Mouse (Mus musculus) liver, embryonic 12.5 days (tissue): ENCODE measurements around the gene Habp2. TPM values are rescaled to one million over a fixed set of nuclear protein-coding genes. Genes with fewer than 3 reads are reported as not detected.
"Not testable (repeated sequence)": the region's sequence is repeated elsewhere in the genome, so short reads cannot be mapped to it uniquely, and the experiment has no call there.

Experiments
- ATAC-seq: fragments of 200-750 bp; cut with Nextera tagmentation; 2 replicates; pipeline ENCODE4 v1.8.0; 2017; ENCODE audit warnings: moderate number of reproducible peaks, mild to moderate bottlenecking, moderate library complexity
- H3K27ac ChIP-seq: fragments of 300-500 bp; sonication (generic); 2 replicates; pipeline ENCODE4 v1.5.1; 2016; ENCODE audit warnings: mild to moderate bottlenecking
- H3K27me3 ChIP-seq: fragments of 300-500 bp; sonication (generic); replicated peaks from 2 replicates; pipeline ENCODE4 v1.6.1; 2016; ENCODE audit warnings: mild to moderate bottlenecking, moderate library complexity
- H3K36me3 ChIP-seq: fragments of 300-500 bp; sonication (generic); 2 replicates; pipeline ENCODE4 v1.6.1; 2016; ENCODE audit warnings: mild to moderate bottlenecking, moderate library complexity
- H3K4me1 ChIP-seq: fragments of 300-500 bp; sonication (generic); 2 replicates; pipeline ENCODE4 v1.6.1; 2016
- H3K4me2 ChIP-seq: fragments of 300-500 bp; sonication (generic); 2 replicates; pipeline ENCODE4 v1.6.1; 2016; ENCODE audit warnings: mild to moderate bottlenecking, moderate library complexity
- H3K4me3 ChIP-seq: fragments of 300-500 bp; sonication (generic); 2 replicates; pipeline ENCODE4 v1.5.1; 2016; ENCODE audit warnings: mild to moderate bottlenecking, moderate library complexity
- H3K9ac ChIP-seq: fragments of 300-500 bp; sonication (generic); 2 replicates; pipeline ENCODE4 v1.6.1; 2016; ENCODE audit warnings: mild to moderate bottlenecking, moderate library complexity
- H3K9me3 ChIP-seq: fragments of 300-500 bp; sonication (generic); replicated peaks from 2 replicates; pipeline ENCODE4 v1.6.1; 2016; ENCODE audit warnings: mild to moderate bottlenecking, moderate library complexity
- WGBS: fragments of 180-500 bp; shearing (Covaris S2); methylation state at CpG from one replicate; pipeline ENCODE4 v1.1.7; 2016; ENCODE audit not compliant: insufficient replicate concordance; 5-methylcytosine and 5-hydroxymethylcytosine counted together
- polyA plus RNA-seq: library from polyadenylated mRNA; unstranded; fragments of >200 nt; fragmentation: Nextera tagmentation; extraction: Ambion mirVana; gene quantifications from 2 replicates; pipeline ENCODE4 v1.2.1, GENCODE M21; 2016

Gene Habp2
- polyA plus RNA-seq, 1 experiment from 2014 or later, result 42.9 TPM

- H3K4me1 ChIP-seq, result no peaks in the 10 kb centered on the region
- no peaks in the 10 kb centered on the region for H3K36me3 ChIP-seq
- no peaks in the 10 kb centered on the region for H3K9me3 ChIP-seq
- 73% methylated on average over 26 of the region's 26 CpGs for WGBS
- ATAC-seq, result no peak
- H3K27ac ChIP-seq, result no peak overlapping the region
- no peak overlapping the region for H3K9ac ChIP-seq
- H3K4me3 ChIP-seq, result no peak overlapping the region
- peaks cover 10% of the 10 kb centered on the region; the same call in 1 of the 2 replicates for H3K27me3 ChIP-seq
- no peak overlapping the region for H3K4me2 ChIP-seq
These were observed 57.1 kb downstream of the Habp2 start for GRCm38 (mm10) chr19:56343869-56344563.

- H3K9ac ChIP-seq, result no peak overlapping the region
- ATAC-seq, result no peak
- H3K4me1 ChIP-seq, result no peaks in the 10 kb centered on the region
- no peak overlapping the region for H3K4me3 ChIP-seq
- H3K27ac ChIP-seq, result no peak overlapping the region
- 53% methylated on average over 3 of the region's 3 CpGs for WGBS
- no peaks in the 10 kb centered on the region for H3K36me3 ChIP-seq
- H3K27me3 ChIP-seq, result peaks cover 10% of the 10 kb centered on the region; the same call in 1 of the 2 replicates
- no peaks in the 10 kb centered on the region for H3K9me3 ChIP-seq
- no peak overlapping the region for H3K4me2 ChIP-seq
These were observed 59.1 kb downstream of the Habp2 start for GRCm38 (mm10) chr19:56346016-56346415.

- Histone ChIP-seq H3K9ac (no peak overlapping the region), H3K27me3 (peaks cover 10% of the 10 kb centered on the region; the same call in 1 of the 2 replicates), H3K9me3 (no peaks in the 10 kb centered on the region), H3K27ac (no peak overlapping the region), H3K4me2 (no peak overlapping the region), H3K4me3 (no peak overlapping the region), H3K4me1 (no peaks in the 10 kb centered on the region), H3K36me3 (no peaks in the 10 kb centered on the region)
- 47% methylated on average over 13 of the region's 13 CpGs for WGBS
- no peak for ATAC-seq
These were observed 59.8 kb downstream of the Habp2 start for GRCm38 (mm10) chr19:56346750-56347149.

- Histone ChIP-seq H3K9me3 (no peaks in the 10 kb centered on the region), H3K9ac (no peak overlapping the region), H3K4me1 (no peaks in the 10 kb centered on the region), H3K4me2 (no peak overlapping the region), H3K4me3 (no peak overlapping the region), H3K36me3 (no peaks in the 10 kb centered on the region), H3K27me3 (peaks cover 5% of the 10 kb centered on the region; the same call in 1 of the 2 replicates), H3K27ac (no peak overlapping the region)
- 33% methylated on average over 6 of the region's 6 CpGs for WGBS
- ATAC-seq, result no peak; the same call in 1 of the 2 replicates
These were observed 62.4 kb downstream of the Habp2 start for GRCm38 (mm10) chr19:56349295-56349694.

GRCm38 (mm10) chr19:56353689-56354088 is 66.8 kb downstream of the Habp2 start:
- no peak overlapping the region for H3K4me3 ChIP-seq
- H3K27ac ChIP-seq, result no peak overlapping the region
- H3K9me3 ChIP-seq, result no peaks in the 10 kb centered on the region
- no peaks in the 10 kb centered on the region for H3K36me3 ChIP-seq
- no peak overlapping the region for H3K9ac ChIP-seq
- H3K4me2 ChIP-seq, result no peak overlapping the region
- no peaks in the 10 kb centered on the region for H3K27me3 ChIP-seq
- no peak for ATAC-seq
- peaks cover 8% of the 10 kb centered on the region; the same call in 1 of the 2 replicates for H3K4me1 ChIP-seq
- WGBS, result 73% methylated on average over 10 of the region's 10 CpGs

GRCm38 (mm10) chr19:56355201-56355600 is 68.3 kb downstream of the Habp2 start:
- WGBS, result 69% methylated on average over 12 of the region's 12 CpGs
- ATAC-seq, result no peak
- no peak overlapping the region for H3K4me2 ChIP-seq
- no peaks in the 10 kb centered on the region for H3K27me3 ChIP-seq
- H3K4me3 ChIP-seq, result no peak overlapping the region
- H3K9ac ChIP-seq, result no peak overlapping the region
- H3K36me3 ChIP-seq, result no peaks in the 10 kb centered on the region
- H3K4me1 ChIP-seq, result peaks cover 8% of the 10 kb centered on the region; the same call in 1 of the 2 replicates
- no peaks in the 10 kb centered on the region for H3K9me3 ChIP-seq
- no peak overlapping the region for H3K27ac ChIP-seq

- no peak for ATAC-seq
- Histone ChIP-seq H3K27ac (no peak overlapping the region), H3K9ac (no peak overlapping the region), H3K4me3 (no peak overlapping the region), H3K4me1 (peaks cover 8% of the 10 kb centered on the region; the same call in 1 of the 2 replicates), H3K9me3 (no peaks in the 10 kb centered on the region), H3K4me2 (no peak overlapping the region), H3K27me3 (no peaks in the 10 kb centered on the region), H3K36me3 (no peaks in the 10 kb centered on the region)
- 31% methylated on average over 17 of the region's 17 CpGs for WGBS
These were observed 69.8 kb downstream of the Habp2 start for GRCm38 (mm10) chr19:56356480-56357373.

- not testable (repeated sequence) for H3K36me3 ChIP-seq, H3K4me2 ChIP-seq, H3K9me3 ChIP-seq, ATAC-seq, H3K9ac ChIP-seq, H3K27me3 ChIP-seq, H3K4me3 ChIP-seq, H3K27ac ChIP-seq, H3K4me1 ChIP-seq
- WGBS, result 72% methylated on average over 2 of the region's 2 CpGs
These were observed 70.4 kb downstream of the Habp2 start for GRCm38 (mm10) chr19:56357374-56357708.

- ATAC-seq, result no peak
These were observed 72.0 kb downstream of the Habp2 start for GRCm38 (mm10) chr19:56358890-56359289.

GRCm38 (mm10) chr19:56363721-56364460 is 77.0 kb downstream of the Habp2 start:
- H3K27me3 ChIP-seq, result no peaks in the 10 kb centered on the region
- ATAC-seq, result no peak
- no peak overlapping the region for H3K4me3 ChIP-seq
- H3K9me3 ChIP-seq, result no peaks in the 10 kb centered on the region
- 57% methylated on average over 15 of the region's 15 CpGs for WGBS
- H3K4me2 ChIP-seq, result no peak overlapping the region
- no peaks in the 10 kb centered on the region for H3K36me3 ChIP-seq
- no peak overlapping the region for H3K9ac ChIP-seq
- H3K4me1 ChIP-seq, result no peaks in the 10 kb centered on the region
- H3K27ac ChIP-seq, result no peak overlapping the region

More at GRCm38 (mm10) chr19:56358890-56359289, 72.0 kb downstream of the Habp2 start:
- H3K4me1 ChIP-seq, result peaks cover 8% of the 10 kb centered on the region; the same call in 1 of the 2 replicates
- no peak overlapping the region for H3K27ac ChIP-seq
- H3K4me2 ChIP-seq, result no peak overlapping the region
- H3K9me3 ChIP-seq, result no peaks in the 10 kb centered on the region
- no peak overlapping the region for H3K4me3 ChIP-seq
- 45% methylated on average over 2 of the region's 2 CpGs for WGBS
- H3K27me3 ChIP-seq, result no peaks in the 10 kb centered on the region
- H3K9ac ChIP-seq, result no peak overlapping the region
- H3K36me3 ChIP-seq, result no peaks in the 10 kb centered on the region

GRCm38 (mm10) chr19:56364563-56364962 is 77.6 kb downstream of the Habp2 start:
- H3K9me3 ChIP-seq, result no peaks in the 10 kb centered on the region
- WGBS, result 78% methylated on average over 8 of the region's 8 CpGs
- H3K27me3 ChIP-seq, result no peaks in the 10 kb centered on the region
- no peaks in the 10 kb centered on the region for H3K36me3 ChIP-seq
- H3K4me3 ChIP-seq, result no peak overlapping the region
- no peak overlapping the region for H3K4me2 ChIP-seq
- H3K4me1 ChIP-seq, result no peaks in the 10 kb centered on the region
- no peak overlapping the region for H3K9ac ChIP-seq
- no peak overlapping the region for H3K27ac ChIP-seq
- no peak for ATAC-seq
